Mouse (Mus musculus) left cerebral cortex, adult 8-10 months (tissue): ENCODE measurements at regions not wholly inside any gene's neighbourhood (a gene's known extent, or its start where the extent isn't known, plus 50 kb on each side); places are given as distances from the start of the nearest gene placed in this dataset.

Experiments
- microRNA-seq, 2 experiments: library from miRNA; unstranded; fragments of <30 nt; microRNA quantifications; one replicate each; pipeline ENCODE4 v1.2.0; 2022

Small RNA genes lying in the stretch of these regions (microRNA-seq; reads per million reads assigned to microRNA genes)
- gene Gm22243: 0 reads per million in 2 experiments
- gene Gm25510: 0 reads per million in 2 experiments
- 0 reads per million in 2 experiments for gene Gm26303
- gene Mir467h: 0 reads per million in 2 experiments
